Mouse (Mus musculus) olfactory bulb, adult 2 months (tissue): ENCODE measurements around the gene Mapk11. TPM values are rescaled to one million over a fixed set of nuclear protein-coding genes. Genes with fewer than 3 reads are reported as not detected.

ENCODE experiments used
- H3K27ac ChIP-seq: fragments of 200-500 bp; 2 replicates; pipeline ENCODE4 v1.5.1; 2012; ENCODE audit warnings: low read depth, low read length; ENCODE audit not compliant: insufficient read depth
- H3K4me1 ChIP-seq: fragments of 200-500 bp; 2 replicates; pipeline ENCODE4 v1.6.1; 2012; ENCODE audit warnings: low read length; ENCODE audit not compliant: control insufficient read depth, insufficient read depth
- H3K4me3 ChIP-seq: fragments of 200-500 bp; 2 replicates; pipeline ENCODE4 v1.5.1; 2012; ENCODE audit warnings: mild to moderate bottlenecking, low read depth, low read length, moderate library complexity; ENCODE audit not compliant: insufficient read depth
- CTCF ChIP-seq: fragments of 200-500 bp; IDR thresholded peaks from 2 replicates; pipeline ENCODE4 v1.5.1; 2012; ENCODE audit warnings: low read depth, mild to moderate bottlenecking, low read length, moderate library complexity; ENCODE audit not compliant: insufficient read depth
- POLR2A ChIP-seq: fragments of 200-500 bp; IDR thresholded peaks from 2 replicates; pipeline ENCODE4 v1.6.1; 2012; ENCODE audit warnings: mild to moderate bottlenecking, low read depth, low read length, moderate library complexity; ENCODE audit not compliant: insufficient read depth
- WGBS: fragments of 180-500 bp; shearing (Covaris S2); methylation state at CpG from one replicate; pipeline ENCODE4 v1.1.7; 2018; 5-methylcytosine and 5-hydroxymethylcytosine counted together
- polyA plus RNA-seq: library from polyadenylated mRNA; stranded (reverse); fragments of >200 nt; gene quantifications from 2 replicates; pipeline ENCODE4 v1.2.4, GENCODE M21; 2012; ENCODE audit warnings: low replicate concordance; ENCODE audit not compliant: missing spikeins, insufficient read depth, insufficient read length

The Mapk11 gene
- polyA plus RNA-seq, 1 experiment = not detected

DNA sequence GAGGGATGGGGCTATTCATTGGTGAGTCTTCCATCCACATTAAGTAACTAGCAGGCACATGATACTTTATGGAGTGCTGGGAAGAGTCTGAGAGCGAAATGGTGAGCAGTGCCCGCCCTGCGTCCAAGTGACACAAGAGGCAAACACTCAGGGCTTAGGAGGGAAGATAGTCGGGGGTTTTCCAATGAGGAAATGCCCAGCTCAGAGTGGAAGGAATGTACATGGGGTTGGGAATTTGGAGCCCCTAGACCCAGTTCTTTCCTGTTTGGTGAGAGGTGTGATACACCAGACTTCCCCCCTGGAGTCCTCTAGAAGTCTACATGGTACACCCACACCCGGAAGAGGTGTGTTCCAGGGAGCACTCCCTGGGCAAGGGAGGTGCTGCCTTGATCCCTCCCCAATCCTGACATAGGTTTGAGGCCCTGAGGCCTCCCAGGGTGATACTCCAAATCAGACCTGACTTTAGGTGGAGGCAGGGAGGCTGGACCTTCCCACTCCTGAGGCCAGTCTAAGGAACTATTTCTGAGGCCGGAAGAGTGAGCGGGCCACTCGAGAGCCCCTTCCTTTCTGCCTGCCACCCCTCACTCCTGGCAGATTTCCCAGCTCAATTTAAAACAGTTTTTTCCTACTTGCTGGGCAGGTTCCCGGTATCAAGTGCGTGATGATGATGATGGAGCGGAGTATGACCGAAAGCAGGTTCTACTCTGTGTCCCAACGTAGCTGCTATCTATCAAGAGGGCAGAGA, 26.2 kb upstream of the Mapk11 start:
- Histone ChIP-seq H3K4me3 (no peak overlapping the region), H3K4me1 (peaks cover 72% of the 10 kb centered on the region), H3K27ac (no peak overlapping the region; the same call in 1 of the 2 replicates)
- no peak for TF ChIP-seq POLR2A
- TF ChIP-seq CTCF = no peak
- WGBS = 71% methylated on average over 13 of the region's 13 CpGs

DNA sequence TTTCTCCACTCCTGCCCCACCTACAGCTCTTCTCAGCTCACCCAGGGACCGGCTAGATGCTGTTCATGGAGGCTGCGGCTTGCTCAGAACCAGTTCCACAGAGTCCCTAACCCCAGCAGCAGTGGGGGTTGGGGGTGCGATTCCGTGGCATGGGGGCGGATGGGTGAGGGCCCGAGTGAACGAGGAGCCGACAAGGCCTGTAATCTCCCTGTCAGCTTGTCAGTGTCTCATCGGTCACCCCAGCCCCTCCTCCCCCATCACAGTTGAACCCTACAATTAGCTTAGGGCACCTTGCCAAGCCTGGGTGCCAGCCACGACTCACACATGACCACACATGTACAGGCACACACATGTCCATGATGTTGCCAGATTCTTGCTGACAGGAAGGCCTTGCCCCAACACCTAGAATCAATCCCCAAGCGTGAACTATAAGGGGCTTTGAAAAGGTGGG, 25.5 kb upstream of the Mapk11 start:
- Histone ChIP-seq H3K27ac (peak overlapping the region; percentile 25; the same call in 1 of the 2 replicates), H3K4me1 (peaks cover 78% of the 10 kb centered on the region), H3K4me3 (no peak overlapping the region)
- 27% methylated on average over 11 of the region's 11 CpGs for WGBS
- no peak for TF ChIP-seq CTCF

- 9% methylated on average over 15 of the region's 15 CpGs for WGBS
- TF ChIP-seq CTCF (no peak), POLR2A (no peak)
- Histone ChIP-seq H3K4me1 (peaks cover 80% of the 10 kb centered on the region), H3K27ac (peak overlapping the region; percentile 84; the same call in 1 of the 2 replicates), H3K4me3 (peak overlapping the region; percentile 70)
These were observed 24.4 kb upstream of the Mapk11 start for GRCm38 (mm10) chr15:89173906-89174214.

DNA sequence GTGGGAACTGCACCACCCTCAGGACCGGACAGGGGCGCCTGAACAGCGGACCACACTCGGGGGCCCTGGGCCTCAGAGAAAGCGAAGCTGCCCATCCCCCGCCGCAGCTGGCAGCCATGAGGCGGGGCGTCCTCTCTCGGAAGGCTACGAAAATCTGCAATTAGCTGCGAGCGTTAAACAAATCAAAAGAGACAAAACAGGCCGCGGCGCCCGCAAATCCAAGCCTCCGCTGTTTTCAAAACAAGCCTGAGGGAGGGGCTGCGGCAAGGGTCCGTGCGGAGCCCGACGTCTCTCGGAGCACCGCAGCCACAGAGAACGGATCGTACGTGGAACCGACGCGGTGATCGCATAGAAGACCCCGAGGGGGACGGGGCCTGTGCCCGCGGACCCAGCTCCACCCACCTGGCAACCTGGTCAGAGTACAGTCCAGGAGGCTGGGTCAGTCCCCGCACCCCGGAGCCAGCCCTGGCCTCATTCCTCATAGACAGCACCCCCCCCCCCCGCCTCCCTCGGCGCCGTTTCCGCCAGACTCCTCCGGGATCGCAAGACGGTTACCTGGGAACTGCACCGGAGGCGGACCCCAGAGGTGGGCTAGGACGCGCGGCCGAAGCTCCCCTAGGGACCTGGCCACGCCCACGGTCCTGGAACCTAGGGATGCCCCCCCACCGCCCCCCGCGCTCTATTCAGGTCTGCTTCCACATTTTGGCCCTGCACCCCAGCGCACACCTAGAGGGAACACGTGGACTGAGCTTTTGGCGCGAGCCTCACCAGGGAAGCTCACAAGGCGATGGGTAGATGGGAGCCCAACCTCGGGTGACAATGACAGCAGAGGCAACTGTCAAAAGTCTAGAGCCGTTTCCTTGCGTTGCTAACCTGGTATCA, 23.8 kb upstream of the Mapk11 start:
- peak overlapping the region; percentile 70 for H3K4me3 ChIP-seq
- TF ChIP-seq CTCF (peak; percentile 20; the same call in 1 of the 2 replicates), POLR2A (peak; percentile 21; the same call in 1 of the 2 replicates)
- peaks cover 75% of the 10 kb centered on the region for H3K4me1 ChIP-seq
- WGBS = under 1% methylated on average over 65 of the region's 65 CpGs
- peak overlapping the region; percentile 84 for H3K27ac ChIP-seq

DNA sequence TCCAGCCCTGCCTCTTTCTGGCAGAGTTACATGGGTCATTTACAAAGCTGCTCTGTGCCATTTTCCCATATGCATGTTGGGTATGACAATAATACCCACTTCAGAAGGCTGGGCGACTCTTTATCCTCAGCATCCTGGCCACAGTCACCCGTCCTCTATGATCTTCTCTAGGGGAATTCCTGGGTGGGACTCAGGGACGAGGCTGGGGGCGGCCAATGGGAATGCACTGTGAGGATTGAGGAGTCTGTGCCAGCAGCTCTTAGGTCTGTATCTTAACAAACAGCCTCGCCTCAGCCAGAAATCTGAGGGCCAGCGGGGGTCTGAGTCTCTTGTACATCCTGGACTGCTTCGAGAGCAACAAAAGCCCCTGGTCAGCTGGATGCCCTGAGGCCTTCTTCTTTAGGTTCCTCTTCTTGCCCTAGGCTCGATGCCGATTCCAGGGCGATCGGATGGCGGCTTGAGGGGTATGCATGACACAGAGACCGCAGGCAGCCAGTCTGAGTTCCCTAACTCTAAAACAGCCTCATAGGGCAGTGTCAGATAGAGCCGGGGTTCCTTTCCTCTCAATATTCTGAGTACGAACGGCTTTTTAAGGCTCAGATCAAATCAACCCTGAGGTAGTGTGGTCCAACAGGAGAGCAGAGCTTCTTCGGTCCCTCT, 23.0 kb upstream of the Mapk11 start:
- peak overlapping the region; percentile 70 for H3K4me3 ChIP-seq
- peaks cover 68% of the 10 kb centered on the region for H3K4me1 ChIP-seq
- TF ChIP-seq CTCF = no peak
- no peak for TF ChIP-seq POLR2A
- WGBS = 39% methylated on average over 17 of the region's 17 CpGs
- H3K27ac ChIP-seq = peak overlapping the region; percentile 84

DNA sequence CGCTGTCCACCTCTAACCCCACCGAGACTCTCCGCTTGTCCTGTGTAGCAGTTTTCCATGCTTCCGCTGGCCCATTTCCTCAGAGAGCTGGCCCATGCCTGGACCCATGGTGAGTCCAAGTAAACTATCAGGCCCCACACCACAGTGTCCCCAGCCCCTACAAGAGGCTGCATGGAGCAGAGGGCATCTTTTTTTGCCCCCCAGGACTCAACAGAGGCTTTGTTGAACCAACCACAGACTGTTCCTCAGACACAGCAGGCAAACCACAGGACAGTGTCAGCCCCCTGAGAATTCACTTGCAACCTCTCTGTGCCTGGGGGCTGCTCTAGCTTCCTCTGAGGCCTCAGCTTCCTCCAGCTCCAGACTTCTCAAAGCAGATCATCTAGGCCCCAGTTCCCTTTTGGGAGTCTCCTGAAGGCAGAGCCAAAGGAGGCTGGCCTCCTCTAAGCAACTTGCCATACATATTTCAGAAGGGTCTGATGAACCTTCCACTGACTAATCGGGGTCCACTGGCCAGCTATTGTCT, 22.2 kb upstream of the Mapk11 start:
- no peak for TF ChIP-seq POLR2A
- no peak; the same call in 1 of the 2 replicates for TF ChIP-seq CTCF
- WGBS = 87% methylated on average over 5 of the region's 5 CpGs
- H3K27ac ChIP-seq = no peak overlapping the region
- H3K4me3 ChIP-seq = no peak overlapping the region
- H3K4me1 ChIP-seq = peaks cover 60% of the 10 kb centered on the region

- H3K27ac ChIP-seq = peak overlapping the region; percentile 32; the same call in 1 of the 2 replicates
- TF ChIP-seq CTCF (no peak), POLR2A (no peak)
- 50% methylated on average over 3 of the region's 3 CpGs for WGBS
- H3K4me3 ChIP-seq = no peak overlapping the region
- peaks cover 52% of the 10 kb centered on the region for H3K4me1 ChIP-seq
These were observed 20.7 kb upstream of the Mapk11 start for GRCm38 (mm10) chr15:89170102-89170501.

- 9% methylated on average over 10 of the region's 10 CpGs for WGBS
- TF ChIP-seq CTCF (no peak), POLR2A (0 out of 2 replicates have a peak, but pooled peaks have one; percentile 12)
- Histone ChIP-seq H3K27ac (peak overlapping the region; percentile 40; the same call in 1 of the 2 replicates), H3K4me1 (peaks cover 45% of the 10 kb centered on the region), H3K4me3 (no peak overlapping the region)
These were observed 20.0 kb upstream of the Mapk11 start for GRCm38 (mm10) chr15:89169431-89169830.

DNA sequence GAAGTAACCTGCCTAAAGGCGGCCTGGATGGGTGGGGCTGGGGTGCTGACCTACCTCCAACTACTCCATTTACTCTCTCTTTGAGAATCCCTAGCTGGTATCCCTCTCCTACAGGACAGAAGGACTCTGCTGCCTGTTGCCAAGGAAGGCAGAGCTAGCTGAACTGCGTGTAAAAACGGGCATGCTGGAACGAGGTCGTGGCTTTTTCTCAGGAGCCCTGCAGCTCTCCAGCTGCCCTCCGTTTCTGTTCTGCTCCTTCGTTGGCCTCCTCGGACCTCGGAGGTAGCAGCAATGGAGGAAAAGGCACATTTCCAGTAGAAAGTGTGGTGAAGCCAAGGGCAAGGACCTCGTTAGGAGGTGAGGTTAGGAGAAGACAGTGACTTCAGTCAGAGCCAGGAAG, 19.5 kb upstream of the Mapk11 start:
- Histone ChIP-seq H3K4me3 (no peak overlapping the region), H3K27ac (no peak overlapping the region), H3K4me1 (peaks cover 40% of the 10 kb centered on the region)
- no peak for TF ChIP-seq CTCF
- WGBS = 41% methylated on average over 10 of the region's 10 CpGs
